Mouse (Mus musculus) gastrocnemius, postnatal 4 days (tissue): ENCODE results near the gene Ptprh. TPM values are rescaled to one million over a fixed set of nuclear protein-coding genes. Genes with fewer than 3 reads are reported as not detected.

Experiments used
- DNase-seq, 2 experiments: peaks; one replicate each; pipeline ENCODE4 v3.0.0; 2021 to 2022; ENCODE audit warnings: low spot score in 2 of 2, mixed read lengths in 2 of 2
- microRNA-seq: library from miRNA; unstranded; fragments of <30 nt; microRNA quantifications from one replicate; pipeline ENCODE4 v1.2.0, GENCODE M21; 2021
- total RNA-seq, 2 experiments: library from RNA; stranded (reverse); gene quantifications; 2 replicates each; pipeline ENCODE4 v1.2.3; 2021

The Ptprh gene
- total RNA-seq, 2 experiments from 2014 or later, result not detected

DNA sequence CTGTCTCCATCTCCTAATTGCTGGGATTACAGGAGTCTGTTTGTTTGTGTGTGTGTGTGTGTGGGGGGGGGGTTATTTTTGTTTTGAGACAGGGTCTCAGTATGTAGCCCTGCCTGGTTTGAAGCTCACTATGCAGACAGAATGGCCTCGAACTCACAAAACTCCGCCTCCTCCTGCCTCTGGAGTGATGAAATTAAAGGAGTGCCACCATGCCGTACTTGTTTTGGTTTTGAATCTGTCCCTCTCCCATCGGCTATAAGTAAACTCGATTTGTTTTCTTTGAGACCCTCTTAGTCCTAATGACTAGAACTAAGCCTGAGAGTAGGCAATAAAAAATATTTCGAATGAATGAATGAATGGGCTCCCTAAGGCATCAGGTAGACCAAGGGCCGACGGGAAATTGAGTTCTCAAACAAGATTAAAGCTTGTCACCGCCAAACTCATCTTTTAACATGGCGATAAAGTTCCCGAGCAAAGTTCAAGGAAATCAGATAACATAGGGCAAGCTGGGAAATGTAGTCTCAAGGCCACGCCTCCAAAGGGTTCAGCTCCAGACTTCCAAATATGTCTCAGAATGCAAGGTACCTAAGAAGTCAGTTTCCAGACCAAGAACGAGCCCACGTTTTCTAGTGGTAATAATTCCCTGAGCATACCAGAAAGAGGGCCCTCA lies 101.3 kb downstream of the Ptprh start:
- DNase-seq, result no peak

DNA sequence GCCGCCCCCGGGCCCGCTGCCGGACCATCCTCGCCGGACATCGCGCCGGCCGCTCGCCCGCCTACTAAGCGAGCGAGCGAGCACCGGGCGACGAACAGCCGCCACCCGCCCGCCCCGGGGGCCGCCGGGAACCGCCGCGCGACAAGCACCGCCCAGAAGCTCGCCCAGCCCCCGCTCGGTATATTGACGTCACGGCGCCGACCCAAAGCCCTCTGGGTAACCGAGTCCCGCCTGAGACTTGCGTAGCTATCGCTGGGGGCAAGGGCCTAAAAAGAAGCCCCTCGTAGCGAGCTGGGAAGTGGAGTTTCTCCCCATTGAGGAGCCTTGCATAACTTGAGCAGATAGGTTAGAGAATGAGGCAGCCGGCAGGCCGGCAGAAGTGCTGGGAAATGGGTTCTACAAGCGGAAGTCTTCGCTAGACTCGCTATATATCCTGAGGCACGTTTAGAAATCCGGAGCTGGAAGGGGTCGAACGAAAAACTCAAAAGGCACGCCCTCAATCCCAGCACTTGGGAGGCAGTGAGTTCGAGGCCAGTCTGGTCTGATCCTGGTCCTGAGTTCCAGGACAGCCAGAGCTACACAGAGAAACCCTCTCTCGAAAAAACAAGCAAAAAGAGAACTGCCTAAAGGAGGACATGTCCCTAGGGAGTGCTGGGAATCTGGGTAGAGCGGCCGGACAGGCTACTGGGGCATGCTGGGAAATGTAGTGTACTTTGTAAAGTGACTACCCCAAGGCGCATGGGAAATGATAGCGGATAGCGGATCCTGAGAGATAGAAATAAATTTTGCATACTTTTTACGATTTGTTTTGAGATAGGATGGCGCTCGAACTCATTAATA lies 102.1 kb downstream of the Ptprh start, which contains the start of gene Ppp1r12c:
Gene Ppp1r12c (minus strand): TSS at position 123 of the 840 bp plus-strand sequence.
- DNase-seq, result peak; percentile 90 to 95

DNA sequence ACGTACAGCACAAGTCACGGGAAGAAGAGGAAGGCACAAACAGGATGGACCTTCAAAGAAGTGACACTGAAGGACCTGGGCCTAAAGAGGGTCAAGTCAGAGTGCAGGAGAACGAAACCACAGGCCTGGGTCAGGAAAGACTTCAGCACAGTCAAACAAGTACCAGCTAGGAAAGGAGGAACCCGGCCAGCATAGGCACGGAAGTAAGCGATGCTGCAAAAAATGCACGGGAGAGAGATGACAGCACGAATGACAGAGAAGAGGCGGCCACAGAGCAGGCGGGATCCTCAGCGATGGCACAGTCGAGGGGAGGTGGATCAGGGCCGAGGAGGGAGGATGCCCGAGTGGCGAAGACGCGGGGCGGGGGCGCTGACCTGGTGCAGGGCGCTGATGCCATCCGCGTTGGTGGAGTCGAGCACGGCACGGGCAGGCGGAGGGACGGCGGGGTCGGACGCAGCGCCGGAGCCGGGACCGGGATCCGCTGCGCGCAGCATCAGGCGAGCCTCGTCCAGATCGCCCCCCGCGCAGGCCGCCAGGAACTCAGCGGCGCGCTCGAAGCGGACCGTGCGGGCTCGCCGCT lies 102.9 kb downstream of the Ptprh start:
- peak; percentile 41 to 53 for DNase-seq

DNA sequence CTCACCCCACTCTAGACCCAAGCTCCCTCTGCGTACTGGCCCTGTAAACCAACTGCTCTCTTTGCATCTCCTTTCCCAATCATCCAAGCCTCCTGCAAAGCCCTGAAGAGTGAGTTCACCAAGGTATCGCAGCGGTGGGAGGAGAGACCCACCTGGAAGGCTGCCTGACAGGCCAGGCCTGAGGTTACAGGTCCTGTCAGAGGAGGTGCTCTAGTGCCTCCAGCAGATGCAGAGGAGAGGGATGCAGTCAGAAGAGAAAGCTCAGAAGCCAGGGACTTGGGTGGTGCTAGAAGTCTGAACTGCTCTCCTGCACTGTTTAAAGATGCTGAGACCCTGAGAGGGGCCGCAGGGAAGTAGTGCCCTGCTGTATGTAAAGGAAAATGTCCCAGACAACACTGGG lies 104.8 kb downstream of the Ptprh start:
- no peak for DNase-seq

Small RNA genes within 50 kb of the gene (microRNA-seq; reads per million reads assigned to microRNA genes)
- gene Gm23577, result not detected

Other genes starting within 250 kb of the Ptprh start
- not detected for gene Gp6, start 206.3 kb downstream of the Ptprh start, total RNA-seq
- 10 to 100 TPM; 18.0 to 20.7 TPM for gene Rdh13, start 158.4 kb downstream of the Ptprh start, total RNA-seq
- 1 to 10 TPM; 2.4 to 5.1 TPM for gene Eps8l1, start 143.4 kb downstream of the Ptprh start, total RNA-seq
- 10 to 100 TPM; 63.9 to 81.6 TPM for gene Ppp1r12c, start 102.4 kb downstream of the Ptprh start, total RNA-seq
- gene Tnnt1, start 87.7 kb downstream of the Ptprh start, total RNA-seq, result 100 to 1,000 TPM; 466 to 479 TPM
- gene Tnni3, start 79.8 kb downstream of the Ptprh start, total RNA-seq, result 1 to 10 TPM; 1.7 to 3.0 TPM
- gene Dnaaf3, start 71.6 kb downstream of the Ptprh start, total RNA-seq, result under 1 TPM; 0.26 to 0.44 TPM
- under 1 TPM in 1 of 2 experiments, not detected in 1; 0.25 TPM for gene Syt5, start 56.5 kb downstream of the Ptprh start, total RNA-seq
- 1 to 10 TPM; 7.0 to 7.8 TPM for gene Tmem86b, start 27.4 kb upstream of the Ptprh start, total RNA-seq
- 10 to 100 TPM; 72.0 to 76.5 TPM for gene Ppp6r1, start 55.0 kb upstream of the Ptprh start, total RNA-seq
- gene Hspbp1, start 81.0 kb upstream of the Ptprh start, total RNA-seq, result 10 to 100 TPM; 25.7 to 27.8 TPM
- gene Brsk1, start 86.6 kb upstream of the Ptprh start, total RNA-seq, result 1 to 10 TPM; 6.7 to 7.3 TPM
- under 1 TPM; 0.13 to 0.29 TPM for gene Tmem150b, start 121.2 kb upstream of the Ptprh start, total RNA-seq
- 10 to 100 TPM; 33.2 to 39.2 TPM for gene Kmt5c, start 136.1 kb upstream of the Ptprh start, total RNA-seq
- 1 to 10 TPM; 7.6 to 8.0 TPM for gene Cox6b2, start 149.1 kb upstream of the Ptprh start, total RNA-seq
- gene Fam71e2, start 167.3 kb upstream of the Ptprh start, total RNA-seq, result not detected
- gene Il11, start 178.8 kb upstream of the Ptprh start, total RNA-seq, result under 1 TPM; 0.18 to 0.29 TPM
- gene Tmem190, start 178.9 kb upstream of the Ptprh start, total RNA-seq, result not detected
- gene Tmem238, start 185.6 kb upstream of the Ptprh start, total RNA-seq, result 1 to 10 TPM; 3.7 to 5.2 TPM
- 1,000 to 10,000 TPM; 1,080 to 1,143 TPM for gene Rpl28, start 188.8 kb upstream of the Ptprh start, total RNA-seq
- 100 to 1,000 TPM; 122 to 140 TPM for gene Ube2s, start 208.5 kb upstream of the Ptprh start, total RNA-seq
- under 1 TPM in 1 of 2 experiments, not detected in 1; 0.05 TPM for gene Shisa7, start 240.7 kb upstream of the Ptprh start, total RNA-seq